Mouse (Mus musculus) mouse trophoblast stem cell (cell line): ENCODE results near the gene Cdkl3.

ENCODE experiments used
- in situ Hi-C, 2 experiments: fragments of 300-500 bp; cut with MseI, MboI; formaldehyde crosslinking; loops; 2 replicates in 1 of 2; 3 replicates in 1 of 2; pipeline ENCODE4 v1.15.1; 2025

Cdkl3 gene

DNA sequence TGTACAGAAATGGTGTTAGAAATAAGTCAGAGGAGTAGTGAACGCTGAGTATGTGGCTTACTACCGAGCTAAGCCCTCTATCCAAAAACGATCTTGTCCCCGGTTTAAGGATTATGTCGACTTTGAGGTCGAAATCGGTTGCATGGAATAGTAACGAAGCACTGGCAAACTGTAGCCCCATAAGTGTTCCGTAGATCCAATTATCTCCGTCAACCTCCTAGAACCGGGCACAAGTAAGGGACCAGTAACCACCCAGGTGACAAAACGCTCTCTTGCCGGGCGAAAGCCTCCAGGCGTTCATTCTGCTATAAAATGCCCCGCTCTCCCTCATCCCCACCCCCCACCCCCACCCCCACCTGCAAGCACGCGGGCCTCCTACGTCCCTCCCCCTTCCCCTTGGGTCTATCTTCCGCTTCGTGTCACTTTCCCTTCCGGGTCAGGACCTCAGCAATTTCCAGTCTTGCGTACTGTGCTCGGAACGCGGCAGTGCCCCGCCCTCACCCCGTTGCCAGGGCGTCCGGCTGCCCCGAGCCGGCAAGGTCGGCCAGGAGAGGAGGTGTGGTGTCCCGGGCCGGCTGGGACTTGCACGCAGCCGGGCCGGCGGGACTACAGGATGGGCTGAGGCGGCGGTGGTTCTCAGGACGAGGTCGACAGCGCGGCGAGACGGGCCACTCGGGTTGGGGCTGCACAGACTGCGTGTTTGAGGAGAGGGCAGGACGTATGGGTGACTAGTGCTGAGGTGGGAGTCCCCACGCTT, at the start of gene Cdkl3:
Cdkl3 (plus strand) TSS at position 450 of the 757 bp plus-strand sequence.
- in situ Hi-C loops, result no loop called here

DNA sequence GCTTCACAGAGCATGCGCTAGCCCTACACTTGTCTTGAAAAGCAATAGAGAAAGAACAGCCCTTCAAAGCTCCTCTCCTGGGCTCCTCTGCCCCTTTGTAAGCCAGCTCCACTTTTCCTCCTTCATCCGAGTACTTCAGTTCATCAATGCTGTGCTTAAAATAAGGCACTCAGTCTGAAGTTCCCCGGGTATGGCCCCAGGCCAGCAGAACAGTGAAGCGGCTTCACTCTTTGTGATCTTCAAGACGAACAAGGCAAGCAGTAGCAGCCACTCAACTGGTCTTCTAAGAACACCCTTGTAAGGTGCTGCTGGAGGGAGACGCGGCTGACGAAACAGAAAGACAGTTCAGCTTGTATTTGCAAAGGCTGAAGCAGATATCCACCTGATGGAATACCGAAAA, 47.9 kb upstream of the Cdkl3 start:
- in situ Hi-C loops, result no loop called here

DNA sequence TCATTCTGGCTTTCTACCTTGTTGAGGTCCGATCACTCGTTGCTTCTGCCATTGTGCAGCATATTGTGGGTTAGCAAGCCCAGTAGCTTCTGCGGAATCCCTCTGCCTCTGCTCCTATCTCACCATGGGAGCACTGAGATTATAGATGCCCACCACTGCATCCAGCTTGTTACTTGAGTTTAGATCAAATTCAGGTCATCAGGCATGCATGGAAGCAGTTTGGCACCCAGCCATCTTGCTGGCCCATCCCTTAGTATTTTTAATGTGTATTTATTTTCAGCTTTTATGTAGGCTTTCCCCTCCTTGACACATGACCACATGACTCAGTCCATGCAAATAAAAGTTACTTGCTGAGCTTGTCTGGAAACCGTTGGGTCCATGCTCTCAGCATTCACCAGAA, 46.3 kb upstream of the Cdkl3 start:
- in situ Hi-C loops, result no loop called here

DNA sequence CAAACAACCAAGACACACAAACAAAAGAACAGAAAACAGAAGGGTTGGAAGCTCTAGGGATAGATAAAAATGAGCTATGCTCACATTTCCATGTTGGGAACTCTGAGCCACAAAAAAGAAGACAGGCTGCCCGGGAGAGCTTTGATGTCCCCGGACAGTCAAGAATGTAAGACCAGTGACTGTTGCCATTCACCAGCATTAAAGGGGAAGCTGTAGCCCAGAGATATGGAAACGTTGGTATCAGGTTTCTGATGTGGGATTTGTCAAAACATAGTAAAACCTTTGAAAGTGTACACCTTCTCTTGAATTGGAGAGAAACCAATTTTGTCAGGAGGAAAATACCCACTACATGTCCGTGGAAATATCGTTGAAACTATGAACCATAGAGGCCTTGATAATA, 44.5 kb upstream of the Cdkl3 start:
- in situ Hi-C loops, result no loop called here

DNA sequence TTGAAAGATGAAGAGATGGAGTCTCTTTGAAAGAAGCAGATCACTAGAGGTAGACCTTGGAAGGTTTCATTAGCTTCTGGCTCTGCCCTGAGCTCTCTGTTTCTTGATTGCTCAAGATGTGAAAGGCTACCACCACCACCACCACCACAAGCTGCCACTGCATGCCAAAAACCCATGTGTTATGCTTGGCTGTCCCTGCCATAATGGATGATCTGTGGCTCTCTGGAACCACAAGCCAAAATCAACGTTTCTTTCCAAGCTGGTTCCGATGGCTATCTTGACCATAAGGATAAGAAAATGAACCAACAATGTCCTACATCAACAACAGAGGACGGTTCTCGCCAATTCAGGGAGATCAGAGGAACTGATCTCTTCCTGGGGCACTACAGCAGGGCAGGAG, 44.0 kb upstream of the Cdkl3 start:
- in situ Hi-C loops, result no loop called here

DNA sequence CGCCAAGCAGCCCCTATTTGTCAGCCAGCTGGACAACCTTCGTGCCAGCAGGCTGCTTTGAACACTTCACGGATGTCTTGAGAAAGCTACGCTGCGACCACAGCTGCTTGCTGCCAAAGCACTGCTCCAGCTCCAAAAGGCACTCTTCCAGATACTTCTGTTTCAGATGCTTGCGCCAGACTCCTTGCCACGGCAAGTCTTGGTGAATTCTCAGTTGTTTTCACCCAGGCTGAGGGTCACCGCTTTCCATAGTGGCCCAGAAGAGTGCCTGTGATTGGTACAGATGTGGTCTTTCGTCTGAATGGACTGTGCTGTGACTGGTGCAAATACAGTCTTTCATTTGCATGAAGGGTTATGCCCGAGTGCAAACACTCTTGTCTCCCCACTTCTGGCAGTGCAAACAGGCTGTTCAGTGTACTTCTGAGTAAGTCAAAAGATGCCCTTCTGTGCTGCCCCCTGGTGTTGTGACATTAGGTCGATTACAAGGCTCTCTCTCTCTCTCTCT, 43.0 kb upstream of the Cdkl3 start:
- in situ Hi-C loops, result no loop called here

DNA sequence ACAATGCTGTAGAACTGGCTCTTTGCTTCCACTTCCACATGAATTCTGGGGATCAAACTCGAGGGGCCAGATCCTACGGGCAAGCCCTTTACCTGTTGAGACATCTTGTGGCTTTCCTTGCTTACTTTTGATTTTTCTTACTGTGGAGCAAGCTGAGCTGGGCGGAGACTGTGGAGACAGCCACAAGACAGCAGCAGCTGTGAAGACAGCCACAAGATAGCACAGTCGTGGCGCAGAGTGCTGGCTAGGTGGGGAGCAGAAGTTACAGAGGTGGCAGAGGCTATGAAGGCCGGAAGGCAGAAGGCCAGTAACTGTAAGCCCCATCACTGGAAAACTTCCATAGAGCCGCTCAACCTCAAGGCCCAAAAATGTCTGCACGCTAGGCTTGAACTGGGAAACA, 42.3 kb upstream of the Cdkl3 start:
- in situ Hi-C loops, result no loop called here

DNA sequence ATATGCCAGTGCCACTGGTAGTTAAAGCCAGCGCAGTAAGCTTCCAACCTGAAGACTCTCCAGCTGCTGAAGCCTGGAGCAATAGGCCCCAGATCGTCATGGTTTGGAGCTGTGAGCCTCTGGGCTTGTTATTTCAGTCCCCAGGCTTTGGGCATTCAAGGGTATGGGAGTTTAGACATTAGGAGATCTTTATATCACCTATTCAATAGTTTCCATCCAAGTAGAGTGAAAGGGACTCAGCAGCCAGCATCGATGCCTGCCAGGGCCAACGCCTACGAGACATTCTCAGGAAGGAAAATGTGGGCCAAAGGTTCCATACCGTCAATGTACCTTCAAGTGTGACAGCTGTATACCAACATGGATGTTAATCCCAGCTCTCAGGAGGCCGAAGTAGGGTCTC, 41.7 kb upstream of the Cdkl3 start:
- in situ Hi-C loops, result no loop called here

DNA sequence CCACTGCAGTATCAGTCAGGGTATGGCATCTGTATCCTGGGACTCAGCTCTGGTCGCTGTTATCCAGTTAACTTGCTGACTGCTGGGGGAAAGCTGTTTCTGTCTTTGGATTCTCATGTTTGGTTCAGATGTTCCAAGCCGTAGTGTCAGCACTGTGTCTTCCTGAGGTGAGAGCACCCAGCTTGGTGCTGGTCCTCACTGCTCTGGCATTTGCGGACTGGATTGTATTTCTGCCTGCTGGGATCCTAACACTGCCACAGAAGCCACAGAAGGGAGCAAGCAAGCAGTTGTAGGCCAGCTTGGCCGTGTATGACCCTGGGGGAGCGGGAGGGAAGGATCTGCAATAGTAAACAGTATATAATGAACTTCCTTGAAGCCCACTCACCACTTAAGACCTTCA, 37.4 kb upstream of the Cdkl3 start:
- in situ Hi-C loops, result loop anchor here (5.0 kb wide), 2 partner anchors 109 to 149 kb away; partner anchors contain the start of gene Jade2 (in 1 of the 2)

DNA sequence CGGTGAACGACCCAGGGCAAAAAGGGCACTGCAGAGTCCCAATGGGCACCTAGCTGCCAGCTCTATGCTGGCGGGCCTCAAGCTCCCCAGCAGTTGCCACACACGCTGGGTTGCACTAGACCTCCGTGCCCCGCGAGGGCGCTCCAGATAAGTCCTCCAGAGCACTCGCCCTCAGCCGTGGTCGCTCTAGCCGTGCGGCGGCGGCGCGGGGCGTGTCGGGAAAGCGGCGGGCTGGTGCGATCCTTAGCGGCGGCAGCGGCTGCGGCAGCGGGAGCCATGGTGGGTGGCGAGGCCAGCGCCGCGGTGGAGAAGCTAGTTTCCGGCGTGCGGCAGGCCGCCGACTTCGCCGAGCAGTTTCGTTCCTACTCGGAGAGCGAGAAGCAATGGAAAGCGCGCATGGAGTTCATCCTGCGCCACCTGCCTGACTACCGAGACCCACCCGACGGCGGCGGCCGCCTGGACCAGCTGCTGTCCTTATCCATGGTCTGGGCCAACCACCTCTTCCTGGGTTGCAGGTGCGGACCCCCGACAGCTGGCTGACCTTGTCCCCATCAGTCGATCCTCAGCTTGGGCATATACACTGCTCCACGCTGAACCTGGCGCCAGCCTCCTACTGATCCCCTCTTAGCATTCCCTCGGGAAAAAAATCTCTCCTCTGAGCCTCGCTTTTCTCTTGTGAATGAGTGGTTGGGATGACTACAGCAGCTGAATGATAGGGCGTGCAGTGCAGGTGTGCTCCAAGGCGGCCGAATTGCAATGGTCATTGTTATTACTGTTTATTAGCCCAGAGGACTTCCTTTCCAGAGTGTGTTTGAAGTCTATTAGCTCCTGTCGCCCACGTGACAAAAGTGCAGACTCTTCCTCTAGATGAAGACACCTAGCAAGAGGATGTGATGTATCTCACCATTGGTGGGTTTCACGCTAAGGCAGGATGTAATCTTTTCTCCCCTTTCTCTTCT, 36.3 kb upstream of the Cdkl3 start, which contains the start of gene Cdkn2aipnl:
Cdkn2aipnl (plus strand) TSS at position 219 of the 959 bp plus-strand sequence.
- in situ Hi-C loops, result loop anchor here (5.0 kb wide), 2 partner anchors 110 to 150 kb away; partner anchors contain the start of gene Jade2 (in 1 of the 2)

DNA sequence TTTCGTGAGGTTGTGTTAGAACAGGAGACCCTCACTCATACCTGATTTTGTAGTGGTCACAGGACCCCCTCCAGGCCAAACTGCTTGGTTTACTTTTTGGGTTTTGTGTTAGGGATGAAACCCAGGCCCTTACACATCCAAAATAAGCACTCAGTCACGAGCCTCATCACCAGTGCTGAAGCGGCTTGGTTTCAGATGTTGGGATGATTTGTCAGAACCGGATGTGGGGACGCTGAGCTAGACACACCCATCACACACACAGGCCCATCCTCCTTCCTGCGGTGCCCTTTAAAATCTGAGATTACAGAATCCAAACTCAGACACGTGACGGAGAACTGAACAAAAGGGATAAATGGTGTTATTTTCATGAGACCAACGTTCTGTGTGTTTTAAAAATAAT, 35.1 kb upstream of the Cdkl3 start:
- in situ Hi-C loops, result loop anchor here (5.0 kb wide), 2 partner anchors 112 to 152 kb away; partner anchors contain the start of gene Jade2 (in 1 of the 2)

DNA sequence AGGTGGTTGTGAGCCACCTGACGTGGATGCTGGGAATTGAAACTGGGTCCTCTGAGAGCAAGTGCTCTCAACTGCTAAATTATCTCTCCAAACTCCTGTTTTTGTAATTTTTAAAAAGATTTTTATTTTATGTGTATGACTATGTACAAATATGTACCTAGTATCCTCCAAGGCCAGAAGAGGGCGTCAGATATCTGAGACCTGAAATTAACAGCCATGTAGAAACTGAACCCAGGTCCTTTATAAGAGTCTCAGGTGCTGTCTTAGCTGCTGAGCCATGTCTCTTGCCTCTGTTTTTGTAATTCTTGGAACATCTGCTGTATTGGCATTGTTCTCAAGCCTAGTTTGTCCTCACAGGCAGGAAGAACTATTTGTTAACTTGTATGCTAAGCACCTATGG, 34.5 kb upstream of the Cdkl3 start:
- in situ Hi-C loops, result loop anchor here (5.0 kb wide), 2 partner anchors 112 to 152 kb away; partner anchors contain the start of gene Jade2 (in 1 of the 2)

DNA sequence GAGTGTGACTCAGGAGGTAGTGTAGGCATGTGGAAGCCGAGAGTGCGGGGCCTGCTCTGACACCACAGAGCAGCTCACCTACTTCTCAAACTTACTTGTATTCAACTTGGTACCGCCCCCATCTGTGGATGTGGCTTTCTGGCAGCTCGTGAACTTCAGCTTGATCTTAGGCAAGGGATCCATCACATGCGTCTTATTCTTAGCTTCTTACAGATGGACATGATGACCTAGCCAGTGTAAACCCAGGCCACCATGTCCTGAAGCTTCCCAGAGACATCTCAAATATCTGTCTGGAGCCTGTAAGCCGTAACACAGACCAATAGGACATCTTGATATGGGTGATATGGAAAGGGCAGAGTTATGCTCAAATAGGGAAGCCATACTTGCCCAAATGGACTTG, 32.4 kb upstream of the Cdkl3 start:
- in situ Hi-C loops, result no loop called here

DNA sequence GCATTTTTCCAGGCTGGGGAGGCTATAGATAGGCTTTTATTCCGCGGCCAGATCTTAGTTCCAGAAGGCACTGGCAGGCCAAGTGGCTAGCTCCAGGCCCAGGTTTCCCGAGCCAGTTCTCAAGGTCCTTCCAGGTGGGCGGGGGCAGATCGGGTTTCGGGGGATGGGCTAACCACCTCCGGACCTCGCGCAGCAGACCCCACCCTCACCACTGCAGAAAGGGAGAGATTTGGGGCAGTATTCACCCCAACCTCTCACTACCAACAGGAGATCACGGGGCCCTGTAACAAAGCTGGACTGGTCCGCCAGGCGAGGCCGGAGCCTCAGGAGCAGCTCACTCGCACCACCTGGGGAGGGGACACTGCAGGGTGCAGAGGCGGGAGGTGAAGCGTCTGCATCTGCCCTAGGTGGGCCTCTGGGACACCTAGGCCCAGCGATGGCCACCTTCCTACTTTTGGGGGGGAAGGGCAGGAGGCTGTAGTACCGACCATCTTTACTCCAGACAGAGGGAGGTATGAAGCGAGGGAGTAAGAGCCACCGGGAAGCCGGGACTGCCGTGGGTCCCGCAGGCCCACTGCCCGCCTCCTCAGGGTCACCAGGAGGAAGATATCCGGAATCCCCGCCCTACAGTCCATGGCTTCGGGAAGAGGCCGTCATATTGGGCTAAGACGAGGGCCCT, 4.3 kb upstream of the Cdkl3 start:
- in situ Hi-C loops, result no loop called here

DNA sequence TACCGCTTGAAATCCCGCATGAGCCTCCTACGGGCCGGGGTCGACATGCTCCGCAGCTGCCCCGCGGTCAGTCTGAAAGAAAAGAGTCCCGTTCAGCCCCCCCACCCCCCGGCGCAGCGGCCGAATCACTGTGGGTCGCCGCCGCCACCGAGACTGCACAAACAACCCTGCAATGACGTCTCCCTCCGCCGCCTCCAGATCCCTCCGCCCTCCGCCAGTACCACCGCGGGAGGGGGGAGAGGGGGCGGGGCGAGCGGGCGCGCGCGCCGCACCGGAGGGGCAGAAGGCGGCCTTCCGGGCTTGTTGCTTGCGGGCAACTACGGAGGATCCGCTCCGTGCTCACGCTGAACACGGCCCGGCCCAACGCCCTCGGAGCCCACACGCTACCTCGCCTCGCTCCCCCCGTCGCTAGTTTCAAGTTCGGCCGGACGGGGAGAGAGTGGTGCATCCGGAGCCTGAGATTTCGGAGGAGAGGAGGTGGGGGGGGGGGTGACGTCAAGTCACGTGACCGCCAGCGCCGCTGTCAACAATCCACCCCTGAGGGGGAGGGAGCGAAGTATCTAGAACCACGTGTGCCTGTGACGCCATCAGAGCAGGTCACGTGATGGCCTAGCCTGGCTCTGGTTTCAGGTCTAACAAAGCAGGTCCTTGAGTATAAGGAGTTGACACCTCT, 3.6 kb upstream of the Cdkl3 start, which contains the start of gene Ube2b:
Ube2b (minus strand) TSS at position 473 of the 673 bp plus-strand sequence.
- in situ Hi-C loops, result no loop called here

DNA sequence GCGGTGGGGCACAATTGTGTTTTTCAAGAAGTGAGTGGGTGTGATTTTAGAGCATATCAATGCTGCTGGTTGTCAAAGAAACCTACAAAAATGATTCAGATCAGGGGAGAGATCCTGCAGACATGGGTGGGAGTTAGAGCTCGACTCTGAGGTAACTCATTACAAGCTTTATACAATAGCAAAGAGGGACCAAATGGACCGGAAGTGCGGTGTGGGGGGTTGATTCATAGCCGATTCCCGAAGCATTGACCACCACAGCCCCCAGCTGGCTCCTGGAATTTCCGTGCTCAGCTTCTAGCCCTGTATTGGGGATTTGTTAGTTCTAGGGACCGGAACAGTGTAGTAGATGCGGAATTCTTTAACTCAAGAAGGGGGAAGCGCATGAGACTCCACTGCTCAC, 2.7 kb upstream of the Cdkl3 start:
- in situ Hi-C loops, result no loop called here

DNA sequence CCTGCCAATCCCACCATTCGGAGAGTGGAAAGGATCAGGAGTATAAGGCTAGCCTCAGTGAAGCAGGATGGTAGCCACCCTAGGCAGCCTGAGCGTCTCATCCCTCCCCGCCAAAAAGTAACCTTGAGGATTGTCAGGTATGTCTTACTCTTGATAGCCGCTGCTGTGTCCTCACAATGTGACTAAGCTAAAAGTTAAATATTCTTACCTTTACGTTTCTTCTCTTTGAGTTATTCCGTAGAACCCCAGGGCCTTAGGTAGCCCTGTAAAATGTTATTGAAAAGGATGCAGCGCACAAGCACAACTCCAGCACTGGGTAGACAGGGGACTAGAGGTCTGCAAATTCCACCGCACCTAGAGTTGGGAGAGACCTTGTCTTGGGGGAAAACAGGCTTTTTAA, 2.2 kb upstream of the Cdkl3 start:
- in situ Hi-C loops, result no loop called here

DNA sequence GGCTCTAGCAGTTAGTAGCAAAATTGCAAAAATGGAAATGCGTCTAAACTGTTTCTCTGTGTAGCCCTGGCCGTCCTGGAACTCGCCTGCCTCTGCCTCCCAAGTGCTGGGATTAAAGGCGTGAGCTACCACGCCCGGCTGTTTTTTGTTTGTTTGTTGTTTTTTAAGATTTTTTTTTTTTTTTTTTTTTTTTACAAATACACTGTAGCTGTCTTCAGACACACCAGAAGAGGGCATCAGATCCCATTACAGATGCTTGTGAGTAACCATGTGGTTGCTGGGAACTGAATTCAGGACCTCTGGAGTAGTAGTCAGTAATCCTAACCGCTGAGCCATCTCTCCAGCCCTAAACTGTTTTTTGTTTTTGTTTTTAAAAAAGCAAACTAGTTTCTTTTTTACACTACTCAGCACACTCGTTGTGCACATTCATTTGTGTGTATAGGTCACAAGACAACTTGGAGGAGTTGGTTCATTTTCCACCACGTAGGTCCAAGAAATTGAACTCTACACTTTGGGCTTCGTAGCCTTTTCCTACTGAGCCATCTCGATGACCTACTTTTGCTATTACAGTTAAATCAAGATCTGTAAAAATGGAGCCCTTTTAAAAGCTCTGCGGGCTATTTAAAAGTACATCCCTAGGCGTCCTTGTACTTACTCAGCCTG, 1.0 kb upstream of the Cdkl3 start:
- in situ Hi-C loops, result no loop called here

DNA sequence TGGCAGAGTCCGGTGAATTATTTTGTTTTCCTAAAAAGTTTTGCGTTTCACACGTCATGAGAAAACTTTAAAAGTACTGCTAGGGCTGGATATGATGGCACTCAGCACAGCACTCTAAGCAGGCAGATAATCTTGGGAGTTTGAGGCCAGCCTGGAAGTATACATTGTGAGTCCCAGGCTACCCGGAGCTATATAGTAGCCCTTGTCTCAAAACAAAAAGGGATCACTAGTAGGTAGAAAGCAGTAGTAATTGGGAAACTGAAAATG, 583 bp upstream of the Cdkl3 start:
- in situ Hi-C loops, result no loop called here

DNA sequence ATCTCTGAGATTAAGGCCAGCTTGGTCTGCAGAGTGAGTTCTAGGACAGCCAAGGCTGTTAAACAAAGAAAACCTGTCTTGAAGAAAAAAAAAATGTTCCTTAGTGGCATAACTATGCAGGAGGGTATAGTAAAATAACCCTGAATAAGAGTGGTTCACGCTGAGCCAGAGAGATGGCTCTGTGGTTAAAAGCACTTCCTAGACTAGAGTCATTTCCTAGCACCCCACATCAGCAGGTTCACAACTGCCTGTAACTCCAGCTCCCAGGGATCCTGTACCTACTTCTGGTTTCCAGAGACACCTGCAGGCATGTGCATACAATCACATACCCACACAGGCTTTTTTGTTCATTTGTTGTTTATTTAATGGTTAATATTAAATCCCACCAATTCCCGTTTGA, 1.6 kb downstream of the Cdkl3 start:
- in situ Hi-C loops, result no loop called here

DNA sequence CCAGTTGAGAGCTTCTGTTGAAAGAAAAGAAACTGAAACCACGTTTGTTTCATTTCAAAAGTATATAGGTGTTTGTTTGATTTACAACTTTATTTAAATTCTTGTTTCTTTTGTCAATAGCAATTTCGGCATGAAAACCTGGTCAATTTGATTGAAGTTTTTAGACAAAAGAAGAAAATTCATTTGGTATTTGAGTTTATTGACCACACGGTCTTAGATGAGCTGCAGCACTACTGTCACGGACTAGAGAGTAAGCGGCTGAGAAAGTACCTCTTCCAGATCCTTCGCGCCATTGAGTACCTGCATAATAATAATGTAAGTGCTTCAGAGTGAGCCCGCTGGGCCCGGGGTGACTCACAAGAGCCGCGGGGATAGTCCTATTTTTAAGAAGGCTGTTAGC, 7.0 kb downstream of the Cdkl3 start:
- in situ Hi-C loops, result no loop called here
